Mouse (Mus musculus) midbrain, postnatal 0 days (tissue): ENCODE measurements around the gene Nos2. TPM values are rescaled to one million over a fixed set of nuclear protein-coding genes. Genes with fewer than 3 reads are reported as not detected.
A peak's percentile ranks its signal among the peaks of the same experiment; 100 is the strongest.

ENCODE experiments used
- ATAC-seq: fragments of 200-750 bp; cut with Nextera tagmentation; 2 replicates; pipeline ENCODE4 v1.8.0; 2017; ENCODE audit warnings: moderate number of reproducible peaks, mild to moderate bottlenecking, moderate TSS enrichment, moderate library complexity; ENCODE audit not compliant: low FRiP score
- DNase-seq: peaks from one replicate; pipeline ENCODE4 v3.0.0-alpha.2; 2015; ENCODE audit warnings: low spot score
- H3K27ac ChIP-seq: fragments of 300-500 bp; sonication (generic); 2 replicates; pipeline ENCODE4 v1.5.1; 2014; ENCODE audit warnings: low read depth, mild to moderate bottlenecking, low read length, mixed read lengths
- H3K27me3 ChIP-seq: fragments of 300-500 bp; sonication (generic); 2 replicates; pipeline ENCODE4 v1.6.1; 2014; ENCODE audit warnings: low read length, control low read depth, mixed read lengths; ENCODE audit not compliant: insufficient read depth
- H3K36me3 ChIP-seq: fragments of 300-500 bp; sonication (generic); 2 replicates; pipeline ENCODE4 v1.6.1; 2014; ENCODE audit warnings: low read length, control low read depth, mixed read lengths; ENCODE audit not compliant: insufficient read depth
- H3K4me1 ChIP-seq: fragments of 300-500 bp; sonication (generic); 2 replicates; pipeline ENCODE4 v1.6.1; 2014; ENCODE audit warnings: mild to moderate bottlenecking, control low read depth, antibody characterized with exemption, low read length, mixed read lengths; ENCODE audit not compliant: insufficient read depth
- H3K4me2 ChIP-seq: fragments of 300-500 bp; sonication (generic); 2 replicates; pipeline ENCODE4 v1.6.1; 2014; ENCODE audit warnings: low read depth, mild to moderate bottlenecking, low read length, mixed read lengths; ENCODE audit not compliant: poor library complexity, severe bottlenecking
- H3K4me3 ChIP-seq: fragments of 300-500 bp; sonication (generic); 2 replicates; pipeline ENCODE4 v1.5.1; 2014; ENCODE audit warnings: low read depth, mild to moderate bottlenecking, low read length, moderate library complexity
- H3K9ac ChIP-seq: fragments of 300-500 bp; sonication (generic); replicated peaks from 2 replicates; pipeline ENCODE4 v1.6.1; 2014; ENCODE audit warnings: mild to moderate bottlenecking, low read length, moderate library complexity, mixed read lengths; ENCODE audit not compliant: poor library complexity, severe bottlenecking
- H3K9me3 ChIP-seq: fragments of 300-500 bp; sonication (generic); 2 replicates; pipeline ENCODE4 v1.6.1; 2016; ENCODE audit warnings: low read length, control low read depth
- CTCF ChIP-seq: IDR thresholded peaks from 2 replicates; pipeline ENCODE4 v1.5.1; 2016; ENCODE audit warnings: antibody characterized with exemption, mild to moderate bottlenecking
- WGBS: fragments of 180-500 bp; shearing (Covaris S2); extraction: QIAGEN DNeasy Blood & Tissue Kit; methylation state at CpG from one replicate; pipeline ENCODE4 v1.1.7; 2014; 5-methylcytosine and 5-hydroxymethylcytosine counted together
- polyA plus RNA-seq: library from polyadenylated mRNA; unstranded; fragments of >200 nt; fragmentation: Nextera tagmentation; extraction: Ambion mirVana; gene quantifications from 2 replicates; pipeline ENCODE4 v1.2.1, GENCODE M21; 2015
- total RNA-seq: library from RNA; depleted of rRNA; stranded (reverse); fragments of >200 nt; gene quantifications from 2 replicates; pipeline ENCODE4 v1.2.3, GENCODE M21; 2014; rRNA removed

Gene Nos2
- total RNA-seq (0.22 and 1.3 TPM in 2 replicates), polyA plus RNA-seq (0.38 TPM in 2 replicates)

- H3K9me3 ChIP-seq: no peaks in the 10 kb centered on the region
- H3K27me3 ChIP-seq: peaks cover 24% of the 10 kb centered on the region
- H3K4me3 ChIP-seq: no peak within 1 kb of the TSS
- WGBS: 52% methylated on average over 6 of the region's 6 CpGs
- TF ChIP-seq CTCF: no peak
- H3K36me3 ChIP-seq: no peaks in the 10 kb centered on the region
- no peak within 1 kb of the TSS for H3K9ac ChIP-seq
- H3K4me1 ChIP-seq: no peaks in the 10 kb centered on the region
- ATAC-seq: no peak
- no peak for DNase-seq
- no peak within 1 kb of the TSS for H3K27ac ChIP-seq
- no peak within 1 kb of the TSS for H3K4me2 ChIP-seq
Observed at GRCm38 (mm10) chr11:78920411-78920939, at the start of gene Nos2. Nos2 (plus strand) TSS chr11:78920787.

GRCm38 (mm10) chr11:78870891-78871290 is 49.7 kb upstream of the Nos2 start:
- no peak overlapping the region for H3K9ac ChIP-seq
- no peak overlapping the region for H3K27ac ChIP-seq
- no peak for DNase-seq
- H3K9me3 ChIP-seq: no peaks in the 10 kb centered on the region
- no peak for TF ChIP-seq CTCF
- no peaks in the 10 kb centered on the region for H3K36me3 ChIP-seq
- no peaks in the 10 kb centered on the region for H3K4me1 ChIP-seq
- H3K4me2 ChIP-seq: no peak overlapping the region
- H3K4me3 ChIP-seq: no peak overlapping the region
- no peaks in the 10 kb centered on the region for H3K27me3 ChIP-seq
- 83% methylated on average over 4 of the region's 4 CpGs for WGBS
- ATAC-seq: no peak

GRCm38 (mm10) chr11:78872782-78873181 is 47.8 kb upstream of the Nos2 start:
- ATAC-seq (no peak), DNase-seq (no peak)
- Histone ChIP-seq H3K36me3 (no peaks in the 10 kb centered on the region), H3K9ac (no peak overlapping the region), H3K27me3 (no peaks in the 10 kb centered on the region), H3K4me1 (no peaks in the 10 kb centered on the region), H3K27ac (no peak overlapping the region), H3K4me2 (no peak overlapping the region), H3K4me3 (no peak overlapping the region), H3K9me3 (no peaks in the 10 kb centered on the region)
- 69% methylated on average over 2 of the region's 2 CpGs for WGBS
- no peak for TF ChIP-seq CTCF

GRCm38 (mm10) chr11:78879727-78880126 is 40.9 kb upstream of the Nos2 start:
- DNase-seq (no peak), ATAC-seq (no peak)
- Histone ChIP-seq H3K4me1 (no peaks in the 10 kb centered on the region), H3K36me3 (no peaks in the 10 kb centered on the region), H3K4me2 (no peak overlapping the region), H3K9me3 (no peaks in the 10 kb centered on the region), H3K4me3 (no peak overlapping the region), H3K27me3 (no peaks in the 10 kb centered on the region), H3K9ac (no peak overlapping the region), H3K27ac (no peak overlapping the region)
- WGBS: 93% methylated on average over 3 of the region's 3 CpGs
- TF ChIP-seq CTCF: no peak

GRCm38 (mm10) chr11:78886693-78887092 is 33.9 kb upstream of the Nos2 start:
- H3K9me3 ChIP-seq: no peaks in the 10 kb centered on the region
- no peak for TF ChIP-seq CTCF
- peak; percentile 36 for DNase-seq
- no peak overlapping the region for H3K9ac ChIP-seq
- H3K27ac ChIP-seq: peak overlapping the region; percentile 83
- H3K4me1 ChIP-seq: peaks cover 8% of the 10 kb centered on the region; the same call in 1 of the 2 replicates
- no peak overlapping the region for H3K4me2 ChIP-seq
- no peaks in the 10 kb centered on the region for H3K36me3 ChIP-seq
- no peak overlapping the region for H3K4me3 ChIP-seq
- no peak for ATAC-seq
- WGBS: 18% methylated on average over 1 of the region's 1 CpGs
- H3K27me3 ChIP-seq: no peaks in the 10 kb centered on the region

- Histone ChIP-seq H3K27ac (peak overlapping the region; percentile 83), H3K36me3 (no peaks in the 10 kb centered on the region), H3K9ac (0 out of 2 replicates have a peak overlapping the region, but pooled peaks have one; percentile 24), H3K9me3 (no peaks in the 10 kb centered on the region), H3K4me2 (0 out of 2 replicates have a peak overlapping the region, but pooled peaks have one; percentile 18), H3K27me3 (no peaks in the 10 kb centered on the region), H3K4me3 (no peak overlapping the region), H3K4me1 (peaks cover 8% of the 10 kb centered on the region; the same call in 1 of the 2 replicates)
- no peak for TF ChIP-seq CTCF
- ATAC-seq (peak; percentile 86), DNase-seq (peak; percentile 94)
- 15% methylated on average over 9 of the region's 9 CpGs for WGBS
Observed at GRCm38 (mm10) chr11:78887102-78887971, 33.2 kb upstream of the Nos2 start.
